Mouse (Mus musculus) liver, adult (tissue): ENCODE measurements around the gene Gm17542.
"Not testable (repeated sequence)": the region's sequence is repeated elsewhere in the genome, so short reads cannot be mapped to it uniquely, and the experiment has no call there.

Experiments
- GATA4 ChIP-seq: IDR thresholded peaks from 2 replicates; pipeline ENCODE4 v1.6.1; 2014; ENCODE audit warnings: mild to moderate bottlenecking, low read length; ENCODE audit not compliant: insufficient replicate concordance

Gene Gm17542

GRCm38 (mm10) chr10:58718110-58718509 is at the start of gene Gm17542:
TSS of gene Gm17542 (minus strand) at chr10:58718210.
- not testable (repeated sequence) for TF ChIP-seq GATA4

- TF ChIP-seq GATA4 = no peak
Observed at GRCm38 (mm10) chr10:58739779-58740178, 21.8 kb upstream of the Gm17542 start.

GRCm38 (mm10) chr10:58738152-58738551 is 20.1 kb upstream of the Gm17542 start:
- no peak for TF ChIP-seq GATA4

GRCm38 (mm10) chr10:58714789-58715148 is 3.2 kb downstream of the Gm17542 start:
- no peak for TF ChIP-seq GATA4

- no peak for TF ChIP-seq GATA4
Observed at GRCm38 (mm10) chr10:58713855-58714788, 3.9 kb downstream of the Gm17542 start.

- no peak for TF ChIP-seq GATA4
Observed at GRCm38 (mm10) chr10:58713225-58713624, 4.8 kb downstream of the Gm17542 start.

- TF ChIP-seq GATA4 = no peak
Observed at GRCm38 (mm10) chr10:58709021-58709420, 9.0 kb downstream of the Gm17542 start.

- TF ChIP-seq GATA4 = no peak
Observed at GRCm38 (mm10) chr10:58700578-58700977, 17.4 kb downstream of the Gm17542 start.

- TF ChIP-seq GATA4 = no peak
Observed at GRCm38 (mm10) chr10:58700160-58700559, 17.9 kb downstream of the Gm17542 start.

- no peak for TF ChIP-seq GATA4
Observed at GRCm38 (mm10) chr10:58698955-58699354, 19.1 kb downstream of the Gm17542 start.

GRCm38 (mm10) chr10:58691051-58691450 is 27.0 kb downstream of the Gm17542 start:
- no peak for TF ChIP-seq GATA4

GRCm38 (mm10) chr10:58679298-58679697 is 38.7 kb downstream of the Gm17542 start:
- TF ChIP-seq GATA4 = no peak

- no peak for TF ChIP-seq GATA4
Observed at GRCm38 (mm10) chr10:58675533-58675932, 42.5 kb downstream of the Gm17542 start, which contains the start of gene Edar. TSS of gene Edar (minus strand) at chr10:58675654.

- TF ChIP-seq GATA4 = no peak
Observed at GRCm38 (mm10) chr10:58673278-58674061, 44.5 kb downstream of the Gm17542 start.

- TF ChIP-seq GATA4 = no peak
Observed at GRCm38 (mm10) chr10:58672557-58673277, 45.3 kb downstream of the Gm17542 start.
